Mouse (Mus musculus) frontal cortex, postnatal 36 days (tissue): Measurements from ENCODE around the gene Tpd52l2.
A peak's percentile ranks its signal among the peaks of the same experiment; 100 is the strongest.

Experiments used
- DNase-seq, 2 experiments: peaks; one replicate each; pipeline ENCODE4 v3.0.0; 2022; ENCODE audit warnings: low spot score in 2 of 2

The Tpd52l2 gene

DNA sequence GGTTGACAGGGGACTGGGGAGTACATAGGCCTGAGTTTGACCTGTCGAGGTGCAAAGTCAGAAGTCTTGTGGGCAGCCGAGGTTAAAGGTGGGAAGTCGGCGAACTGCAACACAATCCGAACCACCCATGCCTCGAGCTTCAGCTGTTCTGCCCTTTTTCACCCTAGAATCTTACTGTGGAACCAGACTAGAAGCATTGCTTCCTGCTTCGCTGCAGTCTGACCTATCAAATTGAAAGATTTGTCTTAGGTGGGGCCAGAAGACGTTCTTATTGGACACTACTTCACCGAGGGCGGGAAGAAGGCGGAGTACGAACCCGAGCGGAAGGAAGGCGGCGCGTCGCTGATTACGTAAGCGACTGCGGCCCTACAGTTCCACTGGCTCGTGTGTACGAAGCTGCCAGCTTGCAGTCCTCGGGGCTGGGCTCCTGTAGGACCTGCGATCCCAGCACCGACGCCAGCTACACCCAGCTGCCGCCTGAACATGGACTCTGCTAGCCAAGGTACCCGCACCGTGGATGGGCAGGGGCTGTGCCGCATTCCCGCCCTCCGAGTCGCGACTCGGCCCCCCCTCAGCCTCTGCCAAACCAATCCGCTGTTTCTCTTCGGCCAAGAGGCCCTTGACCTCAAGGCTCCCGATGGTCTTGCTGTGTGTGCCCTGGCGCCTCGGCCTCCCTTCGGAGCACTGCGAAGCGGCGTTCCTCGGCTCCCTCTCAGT is at the start of gene Tpd52l2:
Tpd52l2 (plus strand) TSS at position 312 of the 717 bp plus-strand sequence.
- DNase-seq = peak; percentile 85 to 95

- DNase-seq = no peak
Observed at GRCm38 (mm10) chr2:181452181-181452580, 44.8 kb upstream of the Tpd52l2 start.

DNA sequence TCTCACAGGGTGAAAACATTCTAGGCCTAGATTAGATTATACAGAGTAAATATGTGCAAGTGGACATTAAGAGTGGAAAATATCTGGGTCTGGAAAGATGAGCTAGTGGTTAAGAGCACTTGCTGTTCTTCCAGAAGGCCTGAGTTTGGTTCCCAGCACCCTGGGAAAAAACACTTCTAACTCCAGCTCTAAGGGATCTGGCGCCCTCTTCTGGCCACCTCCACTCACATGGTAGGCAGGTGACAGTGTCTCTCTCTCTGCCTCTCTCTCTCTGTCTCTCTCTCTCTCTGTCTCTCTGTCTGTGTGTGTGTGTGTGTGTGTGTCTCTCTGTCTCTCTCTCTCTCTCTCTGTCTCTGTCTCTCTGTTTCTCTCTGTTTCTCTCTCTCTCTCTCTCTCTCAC is 43.7 kb upstream of the Tpd52l2 start:
- DNase-seq = no peak

- DNase-seq = no peak
Observed at GRCm38 (mm10) chr2:181455899-181456298, 41.0 kb upstream of the Tpd52l2 start.

DNA sequence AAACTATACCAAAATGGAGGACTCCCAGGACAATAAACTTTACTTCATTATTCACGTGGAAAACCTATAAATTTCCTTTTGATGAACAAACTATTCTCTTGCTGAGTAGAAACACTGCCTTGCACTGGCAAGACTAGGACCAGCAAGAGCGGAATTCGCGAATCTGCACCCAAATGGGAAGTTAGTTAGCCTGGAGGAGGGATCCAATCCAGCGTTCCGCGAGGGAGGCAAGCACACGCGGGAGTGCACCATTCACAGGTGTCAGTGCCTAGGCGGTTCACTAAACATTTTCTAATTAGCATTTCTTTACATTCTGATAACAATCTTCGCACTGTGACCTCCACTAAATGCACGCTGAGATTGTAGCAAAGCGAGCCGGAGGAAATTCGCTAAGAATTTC is 39.1 kb upstream of the Tpd52l2 start:
- DNase-seq = peak in 1 of 2 experiments; percentile 20

GRCm38 (mm10) chr2:181458411-181459152 is 38.4 kb upstream of the Tpd52l2 start:
- peak in 1 of 2 experiments; percentile 10 for DNase-seq

DNA sequence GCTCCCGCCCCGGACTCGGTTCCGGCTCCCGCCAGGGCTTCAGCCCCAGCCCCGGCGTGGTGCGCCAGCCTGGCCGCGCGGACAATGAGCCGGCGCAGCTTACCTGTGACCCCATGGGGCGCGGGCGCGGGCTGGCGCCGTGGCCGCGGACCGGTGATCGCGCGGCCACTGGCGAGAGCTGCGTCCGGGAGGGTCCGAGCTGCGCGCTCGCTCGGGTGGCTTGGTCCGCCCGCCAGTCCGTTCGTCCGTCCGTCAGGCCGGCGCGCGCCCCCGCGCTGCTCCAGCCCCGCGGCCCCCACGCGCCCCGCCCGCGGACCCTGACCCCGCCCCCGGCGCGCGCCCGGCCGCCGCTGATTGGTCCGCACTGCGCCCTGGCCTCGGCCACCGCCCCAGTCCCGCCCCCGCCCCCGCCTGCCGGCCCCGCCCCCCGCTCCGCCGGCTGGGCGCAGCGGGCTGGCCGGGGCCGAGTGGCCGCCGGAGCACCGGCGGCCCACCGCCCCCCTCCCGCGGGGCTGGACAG is 37.7 kb upstream of the Tpd52l2 start, which contains the start of gene Zbtb46:
Zbtb46 (minus strand) TSS at position 274 of the 520 bp plus-strand sequence.
- DNase-seq = peak; percentile 54

GRCm38 (mm10) chr2:181459673-181460621 is 37.0 kb upstream of the Tpd52l2 start:
- peak; percentile 29 to 36 for DNase-seq

- DNase-seq = no peak
Observed at GRCm38 (mm10) chr2:181461536-181462100, 35.3 kb upstream of the Tpd52l2 start.

GRCm38 (mm10) chr2:181462604-181463003 is 34.3 kb upstream of the Tpd52l2 start:
- no peak for DNase-seq

DNA sequence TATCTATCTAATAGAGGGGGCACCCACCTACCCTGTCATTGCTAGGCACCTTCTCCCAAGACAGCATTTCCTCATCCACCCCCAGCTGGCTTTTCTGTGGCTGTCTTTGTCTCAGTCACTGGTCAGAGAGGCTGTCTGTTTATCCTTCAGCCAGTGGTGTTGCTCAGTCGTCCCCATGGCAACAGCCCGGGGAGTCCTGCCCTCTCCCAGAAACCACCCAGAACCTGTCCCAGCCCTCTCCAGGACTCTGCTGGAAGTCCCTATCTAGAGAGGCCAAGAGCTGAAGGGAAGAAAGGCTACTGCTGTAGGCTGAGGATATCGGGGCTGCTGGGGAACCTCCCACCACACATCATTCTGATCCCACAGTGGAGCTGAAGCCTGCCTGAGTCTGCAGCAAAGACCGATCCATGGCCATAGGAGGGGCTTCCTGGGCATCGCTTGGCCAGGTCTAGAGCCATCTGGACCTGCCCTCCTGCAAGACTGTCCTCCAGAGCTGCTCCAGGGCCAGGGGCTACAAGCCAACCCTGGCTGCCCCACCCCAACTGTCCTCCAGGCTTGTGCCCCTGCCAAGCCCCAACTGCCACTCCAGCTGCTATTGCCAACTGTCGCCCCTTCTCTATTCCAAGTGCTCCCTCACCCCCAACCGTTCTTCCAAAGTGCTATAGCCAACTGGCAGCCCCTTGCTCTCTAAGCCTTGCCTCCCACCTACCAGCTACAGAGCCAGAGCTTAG is 33.8 kb upstream of the Tpd52l2 start:
- peak; percentile 44 to 49 for DNase-seq

DNA sequence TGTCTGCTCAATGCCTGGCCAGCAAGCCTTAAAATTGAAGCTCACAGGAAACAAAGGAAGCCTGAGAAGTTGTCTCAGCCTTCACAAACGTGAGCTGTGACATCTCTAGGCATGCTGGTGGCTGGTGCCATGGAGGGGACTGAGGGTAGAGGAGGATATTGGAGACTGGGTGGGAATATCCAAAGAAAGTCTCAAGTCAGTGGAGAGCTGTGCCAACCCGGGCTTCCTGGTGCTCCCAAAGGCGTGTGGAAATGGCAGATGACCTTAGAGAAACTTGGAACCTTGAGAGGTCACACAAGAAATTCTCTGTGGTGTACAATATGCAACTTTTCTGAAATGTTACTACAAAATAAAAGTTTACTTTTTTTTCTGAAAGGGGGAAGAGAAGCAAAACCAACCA is 31.5 kb upstream of the Tpd52l2 start:
- DNase-seq = no peak

GRCm38 (mm10) chr2:181470285-181470684 is 26.7 kb upstream of the Tpd52l2 start:
- DNase-seq = no peak

DNA sequence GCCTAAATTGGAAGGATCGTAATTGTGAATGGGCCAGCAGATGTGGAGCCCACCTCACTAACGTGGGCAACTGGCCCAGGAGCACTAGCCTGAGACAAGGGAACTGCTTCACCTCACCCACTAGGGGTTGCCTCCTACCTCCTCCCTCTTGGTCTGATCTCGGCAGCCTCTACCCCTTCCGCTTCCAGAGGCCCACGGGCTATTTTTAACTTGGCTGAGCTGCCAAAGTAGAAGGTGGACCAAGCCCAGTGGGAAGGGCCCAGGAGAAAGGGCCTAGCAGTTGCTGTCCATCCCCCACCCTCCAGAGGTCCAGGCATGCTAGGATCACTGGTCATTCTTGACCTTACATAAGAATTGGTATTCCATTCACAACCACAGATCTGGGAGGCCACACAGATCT is 25.7 kb upstream of the Tpd52l2 start:
- no peak for DNase-seq

DNA sequence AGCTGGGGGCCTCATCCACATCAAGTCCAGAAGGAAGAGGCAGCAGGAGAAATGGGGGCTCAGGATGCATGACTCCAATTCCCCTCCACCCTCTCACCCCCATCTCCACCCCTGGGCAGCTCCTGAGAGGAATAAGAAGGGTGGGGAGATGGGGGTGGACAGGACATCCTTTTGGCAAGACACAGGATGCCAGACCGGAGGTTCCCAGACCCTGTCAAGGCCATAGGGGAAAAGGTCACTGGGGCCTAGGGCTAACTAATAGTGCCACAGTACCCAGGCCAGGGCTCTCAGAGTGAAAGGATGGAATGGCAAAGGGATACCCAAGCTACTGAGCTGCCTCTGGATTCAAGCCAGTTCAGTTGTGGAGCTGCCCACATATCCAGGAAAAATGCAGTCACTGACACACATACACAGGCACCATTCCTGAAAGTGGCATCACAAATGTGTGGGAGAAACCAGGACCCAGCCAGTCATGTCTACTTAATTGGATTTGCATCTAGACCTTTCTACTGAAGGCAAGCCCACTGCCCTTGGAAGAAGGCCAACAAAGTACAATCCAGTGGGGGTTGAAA is 24.6 kb upstream of the Tpd52l2 start:
- peak in 1 of 2 experiments; percentile 18 for DNase-seq

DNA sequence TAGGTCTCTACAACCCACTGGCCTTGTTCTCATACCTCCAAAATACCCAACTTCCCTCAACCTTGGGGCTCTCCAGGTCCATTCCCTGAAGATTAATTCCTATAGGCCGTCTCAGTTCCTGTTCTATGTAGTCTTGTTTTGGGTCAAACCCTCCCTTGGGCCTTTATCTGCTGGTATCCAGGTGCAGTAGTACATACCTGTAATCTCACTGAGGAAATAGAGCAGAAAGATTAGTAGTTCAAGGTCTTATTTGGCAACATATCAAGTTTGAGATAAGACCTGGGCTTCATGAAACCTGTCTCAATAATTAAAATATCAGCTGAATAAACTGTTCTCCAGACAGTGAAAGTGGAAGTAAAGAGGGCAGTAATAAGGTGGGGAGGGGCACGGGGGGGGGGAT is 13.8 kb upstream of the Tpd52l2 start:
- no peak for DNase-seq

- no peak for DNase-seq
Observed at GRCm38 (mm10) chr2:181483562-181484318, 13.2 kb upstream of the Tpd52l2 start.

DNA sequence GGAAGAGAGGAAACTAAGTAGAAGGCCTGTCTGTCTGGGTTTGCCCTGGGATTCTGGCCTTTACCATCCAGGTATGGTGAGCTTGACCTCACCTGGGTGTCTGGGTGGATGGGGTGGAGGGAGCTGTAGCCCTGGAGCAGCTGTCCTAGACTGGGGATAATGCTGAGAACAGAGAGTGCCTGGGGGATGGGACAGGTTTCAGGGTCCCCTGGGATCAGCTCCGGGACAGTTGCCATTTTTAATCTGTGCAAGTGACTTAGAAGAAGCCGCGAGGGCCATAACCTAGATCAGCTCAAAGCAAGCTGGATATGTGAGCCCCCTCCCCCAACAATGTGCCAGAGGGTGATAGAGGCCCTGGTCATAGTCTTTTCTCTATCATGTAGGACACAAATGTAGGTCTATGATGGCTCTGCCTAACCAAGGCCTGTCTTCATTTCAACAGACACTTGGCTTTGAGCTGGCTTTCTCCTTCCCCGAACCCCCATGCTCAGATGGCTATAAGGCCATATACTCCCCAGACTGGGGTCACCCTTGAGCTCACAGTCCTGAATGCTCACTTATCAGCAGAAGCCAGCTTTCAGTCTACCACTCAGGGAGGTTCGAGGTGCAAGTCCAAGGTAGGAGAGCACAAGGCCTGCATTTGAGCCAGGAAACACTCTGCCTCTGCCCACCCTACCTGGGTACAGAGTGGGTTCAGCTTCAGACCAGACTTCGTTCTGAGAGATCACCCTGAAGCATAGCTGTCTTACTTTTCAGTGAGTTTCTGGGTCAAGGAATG is 12.3 kb upstream of the Tpd52l2 start:
- DNase-seq = no peak

DNA sequence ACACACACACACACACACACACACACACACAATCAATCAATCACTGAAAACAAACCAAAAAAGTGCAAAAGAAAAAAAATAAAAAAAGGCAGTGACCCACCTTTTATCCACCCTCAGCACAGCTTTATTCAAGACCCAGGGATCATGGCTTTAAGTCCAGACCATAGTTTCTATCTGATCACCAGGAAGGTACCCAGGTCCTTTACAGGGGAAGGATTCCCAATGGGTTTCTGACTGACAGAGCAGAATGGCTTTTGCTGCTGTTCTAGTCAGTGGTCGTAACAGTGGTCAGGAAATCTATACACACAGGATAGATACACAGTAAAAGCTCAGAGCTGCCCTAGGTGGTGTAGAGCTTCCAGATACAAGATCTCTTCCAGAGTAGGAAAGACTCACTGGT is 11.2 kb upstream of the Tpd52l2 start:
- DNase-seq = no peak
